Mouse (Mus musculus): ENCODE data around the gene Fibp. TPM values are rescaled to one million over a fixed set of nuclear protein-coding genes. Genes with fewer than 3 reads are reported as not detected.

Gene Fibp
- total RNA-seq, 2 experiments from 2014 or later = 95.7 to 97.4 TPM

- no peak for DNase-seq (ENCODE audit: low spot score in 2 of 2)
Observed at GRCm38 (mm10) chr19:5431911-5432464, 28.4 kb upstream of the Fibp start.

DNA sequence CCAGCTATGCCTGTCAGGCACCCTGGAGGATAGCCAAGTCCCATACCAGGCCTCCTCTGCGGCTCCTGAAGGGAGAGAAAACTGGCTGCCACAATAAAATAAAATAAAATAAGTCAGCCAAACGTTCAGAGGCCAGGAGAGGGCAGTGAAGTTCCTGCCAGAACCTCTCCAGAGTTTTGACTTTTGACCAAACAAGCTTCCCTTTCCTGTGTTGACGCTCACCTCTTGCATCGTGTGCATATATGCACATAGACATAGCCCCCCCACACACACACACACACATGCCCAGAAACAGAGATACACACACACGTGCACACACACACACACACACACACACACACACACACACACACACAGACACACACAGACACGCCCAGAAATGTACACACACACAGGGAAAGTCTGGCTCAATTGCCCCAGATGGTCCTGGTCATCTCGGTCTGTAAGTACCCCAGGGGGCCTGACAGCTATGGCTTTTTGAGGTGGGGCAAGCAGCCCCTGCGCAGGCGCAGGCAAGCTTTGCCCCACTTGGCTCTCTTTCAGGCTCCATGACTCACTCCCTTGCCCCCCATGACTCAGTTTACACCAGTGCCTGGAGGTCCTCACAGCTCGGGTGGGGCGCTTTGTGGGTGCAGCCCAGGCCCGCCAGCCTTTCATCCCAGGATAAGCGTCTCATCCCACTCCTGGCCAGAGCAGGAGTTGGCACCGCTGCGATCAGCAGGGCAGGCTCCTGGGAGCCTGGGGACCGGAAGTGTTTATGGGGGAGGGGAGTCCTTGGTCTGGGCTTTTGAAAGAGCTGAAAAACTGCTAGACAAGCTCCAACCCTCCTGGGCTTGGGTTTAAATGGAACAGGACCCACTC, 27.2 kb upstream of the Fibp start:
- DNase-seq (ENCODE audit: low spot score in 2 of 2) = no peak

DNA sequence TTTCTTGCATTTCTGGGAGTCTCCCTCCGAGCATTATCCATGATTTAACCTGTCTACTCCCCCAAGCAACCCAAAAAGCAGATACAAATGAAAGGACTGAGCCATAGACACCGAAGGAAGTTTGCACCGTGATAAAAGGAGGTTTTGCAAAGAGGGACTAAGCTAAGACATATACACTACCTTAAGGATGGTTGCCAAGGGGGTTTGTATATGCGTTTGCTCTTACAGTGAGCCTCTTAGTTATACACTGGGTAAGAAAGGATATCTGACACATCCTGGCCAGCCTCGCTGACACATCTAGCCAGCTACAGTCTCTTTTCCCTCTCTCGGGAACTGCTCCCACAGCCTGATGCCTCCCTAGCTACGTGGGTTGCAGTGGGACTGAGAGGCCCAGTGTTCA, 26.5 kb upstream of the Fibp start:
- no peak for DNase-seq (ENCODE audit: low spot score in 2 of 2)

- no peak for DNase-seq (ENCODE audit: low spot score in 2 of 2)
Observed at GRCm38 (mm10) chr19:5444371-5444908, 16.0 kb upstream of the Fibp start.

- DNase-seq (ENCODE audit: low spot score in 2 of 2) = no peak
Observed at GRCm38 (mm10) chr19:5444954-5445353, 15.5 kb upstream of the Fibp start.

GRCm38 (mm10) chr19:5445747-5446146, 14.7 kb upstream of the Fibp start:
- DNase-seq (ENCODE audit: low spot score in 2 of 2) = no peak

GRCm38 (mm10) chr19:5447515-5448353, 12.7 kb upstream of the Fibp start, which contains the start of gene Fosl1:
Fosl1 (plus strand) TSS chr19:5447547.
- DNase-seq (ENCODE audit: low spot score in 2 of 2) = peak in 1 of 2 experiments; percentile 67

DNA sequence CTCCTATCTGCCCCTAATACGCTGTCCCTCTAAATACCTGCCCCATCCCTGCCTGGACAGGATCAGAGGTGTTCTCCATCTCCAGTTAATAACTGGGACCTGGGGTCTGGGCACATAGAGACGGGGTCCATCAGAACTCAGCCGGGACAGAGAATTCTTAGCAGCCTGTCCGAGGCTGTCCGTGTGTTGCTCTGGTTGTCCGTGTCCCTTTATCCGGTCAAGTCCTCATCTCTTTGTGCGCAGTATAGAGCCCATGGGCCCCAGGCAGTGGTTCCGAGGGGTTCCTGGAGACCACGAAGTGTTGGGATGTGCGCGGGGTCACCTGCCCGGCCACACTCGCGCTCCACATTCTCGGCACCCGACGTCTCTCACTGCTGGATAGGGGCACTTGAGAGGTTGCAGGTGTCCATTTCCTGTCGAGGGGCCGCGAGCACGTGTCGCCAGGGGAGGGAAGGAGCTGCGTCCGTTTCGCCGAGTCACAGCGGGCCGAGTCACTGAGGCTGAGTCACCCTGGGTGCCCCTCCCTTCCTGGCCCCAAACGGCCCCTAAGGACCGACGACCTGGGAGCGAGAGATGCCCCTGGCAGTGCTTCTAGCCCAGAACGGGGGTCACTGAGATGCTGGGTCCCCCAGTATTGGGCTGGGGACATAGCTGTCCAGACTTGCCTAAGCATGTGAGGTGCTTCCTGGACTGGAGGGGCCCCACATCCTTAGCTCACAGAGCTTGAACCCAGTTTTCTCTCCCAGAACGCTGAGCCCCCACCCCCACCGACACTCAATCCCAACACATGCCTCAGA, 11.9 kb upstream of the Fibp start:
- DNase-seq (ENCODE audit: low spot score in 2 of 2) = no peak

GRCm38 (mm10) chr19:5449673-5450072, 10.7 kb upstream of the Fibp start:
- DNase-seq (ENCODE audit: low spot score in 2 of 2) = no peak

DNA sequence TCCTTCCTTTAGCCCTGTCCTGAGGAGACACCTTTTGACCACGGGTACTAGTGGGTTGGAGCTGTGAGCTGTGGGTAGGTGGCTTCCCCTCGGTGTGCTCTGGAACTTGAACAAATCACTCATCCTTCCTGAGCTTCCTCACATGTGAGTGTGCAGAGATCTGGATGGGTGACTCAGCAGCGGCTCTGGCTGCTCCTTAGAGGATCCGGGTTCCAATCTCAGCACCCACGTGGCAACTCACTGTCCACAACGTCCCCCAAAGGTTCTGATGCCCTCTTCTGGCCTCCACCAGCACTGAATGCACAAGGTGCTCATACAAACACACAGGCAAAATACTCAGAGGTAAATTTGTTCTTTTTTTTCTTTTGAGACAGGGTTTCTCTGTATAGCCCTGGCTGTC, 8.6 kb upstream of the Fibp start:
- no peak for DNase-seq (ENCODE audit: low spot score in 2 of 2)

GRCm38 (mm10) chr19:5455037-5455436, 5.4 kb upstream of the Fibp start:
- DNase-seq (ENCODE audit: low spot score in 2 of 2) = no peak

DNA sequence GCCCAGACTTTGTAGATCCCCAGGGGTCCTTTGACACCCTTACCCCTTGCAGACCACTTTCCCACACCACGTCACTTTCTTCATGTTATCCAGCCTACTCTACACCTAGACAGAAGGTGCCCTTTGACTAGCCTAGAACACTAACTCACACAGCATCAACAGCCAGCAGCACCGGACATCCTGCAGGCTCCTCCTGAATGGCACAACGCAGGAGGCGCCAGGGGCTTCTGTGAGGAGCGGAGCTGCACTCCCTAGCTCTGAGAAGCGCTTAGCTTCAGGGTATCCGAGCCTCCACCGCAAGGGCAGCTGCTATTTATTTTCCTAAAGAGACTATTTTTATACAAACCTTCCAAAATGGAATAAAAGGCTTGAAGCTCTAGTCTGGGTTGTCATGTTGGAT, 4.8 kb upstream of the Fibp start:
- DNase-seq (ENCODE audit: low spot score in 2 of 2) = no peak

- no peak for DNase-seq (ENCODE audit: low spot score in 2 of 2)
Observed at GRCm38 (mm10) chr19:5456241-5456921, 4.0 kb upstream of the Fibp start.

DNA sequence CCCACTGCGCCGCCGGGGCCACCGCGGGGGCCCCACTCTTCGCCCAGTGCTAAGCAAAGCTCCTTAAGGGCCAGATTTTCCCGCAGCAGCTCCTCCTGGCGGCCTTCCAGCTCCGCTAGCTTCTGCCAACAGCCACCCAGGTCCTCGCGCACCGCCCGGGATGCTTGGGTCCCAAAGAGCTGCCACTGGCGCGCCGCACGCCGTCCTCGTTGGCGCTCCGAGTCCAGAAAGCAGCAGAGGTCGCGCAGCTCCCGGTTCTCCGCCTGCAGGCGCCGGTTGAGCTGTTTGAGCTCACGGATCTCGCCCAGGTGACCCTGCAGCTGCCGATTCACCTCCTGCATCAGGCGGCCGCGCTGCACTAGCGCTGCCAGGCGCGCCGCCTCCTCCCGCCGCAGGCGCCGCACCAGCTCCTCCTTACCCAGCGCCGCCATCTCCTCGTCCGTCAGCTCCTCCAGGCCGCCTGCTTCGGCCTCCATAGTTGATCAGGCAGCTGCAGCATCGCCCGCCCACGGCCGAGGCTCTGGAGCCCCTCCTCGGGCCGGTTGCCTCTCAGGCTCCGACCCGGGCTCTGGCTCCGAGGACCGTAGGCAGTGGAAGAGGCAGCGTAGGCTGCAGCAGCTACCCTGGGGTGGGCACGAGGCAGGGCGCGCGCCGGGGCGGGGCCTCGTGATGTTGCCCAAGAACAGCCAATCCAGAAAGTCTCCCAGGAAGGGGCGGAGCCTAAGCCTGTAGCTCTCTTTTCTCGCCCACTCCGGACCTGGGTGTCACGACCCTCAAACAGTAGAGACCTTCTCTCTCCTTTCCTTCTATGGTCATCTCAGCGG, 3.3 kb upstream of the Fibp start:
- peak; percentile 96 to 98 for DNase-seq (ENCODE audit: low spot score in 2 of 2)

- DNase-seq (ENCODE audit: low spot score in 2 of 2) = no peak
Observed at GRCm38 (mm10) chr19:5457746-5458442, 2.5 kb upstream of the Fibp start, which contains the start of gene Ccdc85b. Ccdc85b (minus strand) TSS chr19:5457894.

DNA sequence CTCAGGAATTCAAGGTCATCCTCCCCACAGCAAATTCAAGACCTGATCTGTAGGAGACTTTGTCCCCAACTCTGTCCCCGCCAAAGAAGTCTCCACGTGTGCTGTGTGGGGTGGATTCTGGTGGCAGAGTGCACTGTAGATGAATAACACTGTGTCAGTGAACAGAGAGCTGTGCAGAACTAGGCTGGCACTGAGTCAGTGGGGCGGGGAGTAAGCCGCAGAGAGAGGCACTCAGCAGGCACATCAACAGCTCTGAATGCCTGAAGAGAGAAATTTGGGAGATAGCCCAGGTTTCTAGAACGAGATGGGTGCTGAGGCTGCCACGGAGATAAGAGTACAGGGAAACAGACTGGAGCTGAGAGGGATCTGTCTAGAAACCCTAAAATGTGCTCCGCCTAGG, 1.4 kb upstream of the Fibp start:
- DNase-seq (ENCODE audit: low spot score in 2 of 2) = peak; percentile 59 to 75

- DNase-seq (ENCODE audit: low spot score in 2 of 2) = no peak
Observed at GRCm38 (mm10) chr19:5459896-5460295, 519 bp upstream of the Fibp start.

DNA sequence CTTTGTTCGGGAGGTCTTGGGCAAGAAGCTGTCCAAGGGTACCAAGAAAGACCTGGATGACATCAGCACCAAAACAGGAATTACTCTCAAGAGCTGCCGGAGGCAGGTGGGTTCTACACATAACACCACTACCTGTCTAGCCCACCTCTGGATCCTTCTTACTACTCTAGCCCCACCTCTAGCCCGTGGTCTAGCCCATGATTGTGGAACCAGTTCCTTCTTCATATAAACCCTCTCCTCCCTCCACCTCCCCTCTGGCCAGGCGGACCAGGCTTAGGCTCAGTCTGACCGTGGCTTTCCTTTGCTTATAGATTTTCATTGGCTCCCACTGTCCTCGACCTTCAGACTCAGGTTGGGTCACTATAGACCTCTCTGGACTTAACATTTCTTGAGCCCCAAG, 996 bp downstream of the Fibp start:
- no peak for DNase-seq (ENCODE audit: low spot score in 2 of 2)

DNA sequence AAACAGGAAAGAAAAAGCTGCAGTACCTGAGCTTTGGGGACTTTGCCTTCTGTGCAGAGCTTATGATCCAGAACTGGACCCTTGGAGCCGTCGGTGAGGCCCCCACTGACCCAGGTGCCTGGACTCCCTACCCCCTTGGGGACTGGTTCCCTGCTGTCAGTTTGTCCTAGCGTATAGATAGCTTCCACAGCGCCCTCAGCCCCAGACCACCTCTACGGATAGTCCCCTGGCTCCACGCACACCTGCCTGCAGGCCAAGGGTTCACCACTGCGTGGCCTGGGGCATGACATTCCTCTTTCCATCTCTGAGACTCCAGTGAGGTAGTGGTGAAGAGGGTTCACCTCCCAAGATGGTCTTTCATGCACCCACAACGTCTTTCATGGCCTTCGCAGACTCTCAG, 2.8 kb downstream of the Fibp start:
- no peak for DNase-seq (ENCODE audit: low spot score in 2 of 2)
